Mouse (Mus musculus) intestine, postnatal 0 days (tissue): ENCODE data around the gene Gm6268. TPM values are rescaled to one million over a fixed set of nuclear protein-coding genes. Genes with fewer than 3 reads are reported as not detected.
A peak's percentile ranks its signal among the peaks of the same experiment; 100 is the strongest.

Experiments
- ATAC-seq: fragments of 200-750 bp; cut with Nextera tagmentation; 2 replicates; pipeline ENCODE4 v1.8.0; 2017; ENCODE audit warnings: mild to moderate bottlenecking, moderate TSS enrichment, moderate library complexity
- H3K27ac ChIP-seq: fragments of 300-500 bp; sonication (generic); 2 replicates; pipeline ENCODE4 v1.5.1; 2014; ENCODE audit warnings: mild to moderate bottlenecking, low read depth, low read length, moderate library complexity
- H3K27me3 ChIP-seq: fragments of 300-500 bp; sonication (generic); replicated peaks from 2 replicates; pipeline ENCODE4 v1.6.1; 2014; ENCODE audit warnings: low read length, mixed read lengths; ENCODE audit not compliant: control insufficient read depth, insufficient read depth
- H3K36me3 ChIP-seq: fragments of 300-500 bp; sonication (generic); 2 replicates; pipeline ENCODE4 v1.6.1; 2014; ENCODE audit warnings: mild to moderate bottlenecking, moderate library complexity; ENCODE audit not compliant: control insufficient read depth, insufficient read depth
- H3K4me1 ChIP-seq: fragments of 300-500 bp; sonication (generic); replicated peaks from 2 replicates; pipeline ENCODE4 v1.6.1; 2014; ENCODE audit warnings: antibody characterized with exemption, low read length, mixed read lengths; ENCODE audit not compliant: control insufficient read depth, insufficient read depth
- H3K4me2 ChIP-seq: fragments of 300-500 bp; sonication (generic); replicated peaks from 2 replicates; pipeline ENCODE4 v1.6.1; 2014; ENCODE audit warnings: low read depth, mild to moderate bottlenecking, moderate library complexity
- H3K4me3 ChIP-seq: fragments of 300-500 bp; sonication (generic); 2 replicates; pipeline ENCODE4 v1.5.1; 2014; ENCODE audit warnings: low read depth, low read length
- H3K9ac ChIP-seq: fragments of 300-500 bp; sonication (generic); 2 replicates; pipeline ENCODE4 v1.6.1; 2014; ENCODE audit warnings: mild to moderate bottlenecking, low read depth, low read length
- H3K9me3 ChIP-seq: fragments of 300-500 bp; sonication (generic); 2 replicates; pipeline ENCODE4 v1.6.1; 2016; ENCODE audit warnings: mixed run types; ENCODE audit not compliant: control insufficient read depth
- CTCF ChIP-seq: sonication (generic); IDR thresholded peaks from 2 replicates; pipeline ENCODE4 v1.5.1; 2016; ENCODE audit warnings: low read depth, mild to moderate bottlenecking, control low read depth, antibody characterized with exemption, moderate library complexity
- WGBS: fragments of 180-500 bp; shearing (Covaris S2); extraction: QIAGEN DNeasy Blood & Tissue Kit; methylation state at CpG from one replicate; pipeline ENCODE4 v1.1.7; 2014; 5-methylcytosine and 5-hydroxymethylcytosine counted together
- polyA plus RNA-seq: library from polyadenylated mRNA; unstranded; fragments of >200 nt; fragmentation: Nextera tagmentation; extraction: Ambion mirVana; gene quantifications from 2 replicates; pipeline ENCODE4 v1.2.1, GENCODE M21; 2015

Gm6268 gene
- not detected in 2 replicates for polyA plus RNA-seq

DNA sequence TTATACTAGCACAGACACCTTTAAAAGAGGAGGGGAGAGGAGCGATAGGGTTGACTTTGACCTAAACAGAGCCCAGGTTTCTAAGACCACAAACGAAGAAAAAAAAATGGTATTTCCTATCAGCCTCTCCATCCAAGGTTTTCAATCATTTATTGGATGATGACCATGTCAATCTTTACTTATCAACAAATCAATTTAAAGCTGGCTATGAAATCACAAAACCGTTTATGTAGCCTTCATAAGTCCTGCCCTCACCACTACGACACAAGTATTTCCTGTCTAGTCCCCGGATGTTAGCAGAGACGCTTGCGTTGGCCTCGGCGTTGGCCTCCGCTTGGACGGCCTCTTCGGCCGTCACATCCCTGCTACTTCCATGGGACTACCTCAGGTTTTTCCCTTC is at the start of gene Gm6268:
TSS of gene Gm6268 (plus strand) at position 301 of the 400 bp plus-strand sequence.
- Histone ChIP-seq H3K4me2 (no peak within 1 kb of the TSS), H3K36me3 (no peaks in the 10 kb centered on the region), H3K27ac (no peak within 1 kb of the TSS), H3K9ac (no peak within 1 kb of the TSS), H3K9me3 (no peaks in the 10 kb centered on the region), H3K4me1 (no peaks in the 10 kb centered on the region), H3K27me3 (no peaks in the 10 kb centered on the region), H3K4me3 (no peak within 1 kb of the TSS)
- 88% methylated on average over 13 of the region's 13 CpGs for WGBS
- TF ChIP-seq CTCF: no peak
- no peak for ATAC-seq

DNA sequence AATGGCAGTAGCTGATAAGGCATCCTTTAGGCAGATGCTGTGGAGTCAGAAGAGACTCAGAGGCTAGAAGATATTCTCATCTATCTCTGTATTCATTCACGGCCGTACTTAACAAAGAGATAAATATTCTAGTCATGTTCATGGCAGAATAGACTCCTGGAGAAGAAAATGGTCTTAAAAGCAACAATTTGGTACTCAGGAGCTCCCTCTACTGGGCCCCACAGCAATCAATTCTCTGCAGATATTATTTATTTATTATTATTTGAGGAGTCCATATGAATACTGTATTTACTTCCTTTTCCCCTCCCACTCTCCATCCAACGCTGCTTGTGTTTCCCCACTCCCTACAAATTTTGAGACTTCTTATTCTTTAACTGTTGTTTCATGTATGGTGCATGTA is 48.6 kb upstream of the Gm6268 start:
- Histone ChIP-seq H3K9me3 (no peaks in the 10 kb centered on the region), H3K27me3 (no peaks in the 10 kb centered on the region), H3K4me1 (no peaks in the 10 kb centered on the region), H3K9ac (no peak overlapping the region), H3K27ac (no peak overlapping the region), H3K4me3 (no peak overlapping the region), H3K4me2 (no peak overlapping the region), H3K36me3 (no peaks in the 10 kb centered on the region)
- 74% methylated on average over 3 of the region's 3 CpGs for WGBS
- ATAC-seq: no peak
- peak; percentile 53 for TF ChIP-seq CTCF

DNA sequence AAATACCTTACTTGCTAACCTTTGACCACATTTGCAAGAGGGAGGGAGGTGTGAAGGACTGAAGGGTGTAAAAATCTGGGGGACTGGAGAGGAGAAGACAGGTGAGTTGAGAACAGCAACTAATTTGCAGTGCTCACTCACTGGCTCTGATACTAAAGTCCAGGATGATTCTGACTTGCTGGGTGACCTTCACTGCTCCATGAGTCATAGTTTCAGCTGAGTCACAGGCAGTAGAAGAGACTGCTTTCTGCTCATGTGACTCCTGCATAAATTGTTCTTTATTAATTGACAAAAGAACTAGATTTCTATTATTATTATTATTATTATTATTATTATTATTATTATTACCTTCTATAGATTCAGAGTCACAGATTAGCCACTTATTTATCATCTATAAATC is 15.7 kb upstream of the Gm6268 start:
- no peak overlapping the region for H3K4me2 ChIP-seq
- H3K4me3 ChIP-seq: no peak overlapping the region
- no peak for TF ChIP-seq CTCF
- no peak overlapping the region for H3K27ac ChIP-seq
- H3K9me3 ChIP-seq: no peaks in the 10 kb centered on the region
- no peaks in the 10 kb centered on the region for H3K4me1 ChIP-seq
- H3K36me3 ChIP-seq: no peaks in the 10 kb centered on the region
- peak; percentile 70 for ATAC-seq
- no peaks in the 10 kb centered on the region for H3K27me3 ChIP-seq
- no peak overlapping the region for H3K9ac ChIP-seq

DNA sequence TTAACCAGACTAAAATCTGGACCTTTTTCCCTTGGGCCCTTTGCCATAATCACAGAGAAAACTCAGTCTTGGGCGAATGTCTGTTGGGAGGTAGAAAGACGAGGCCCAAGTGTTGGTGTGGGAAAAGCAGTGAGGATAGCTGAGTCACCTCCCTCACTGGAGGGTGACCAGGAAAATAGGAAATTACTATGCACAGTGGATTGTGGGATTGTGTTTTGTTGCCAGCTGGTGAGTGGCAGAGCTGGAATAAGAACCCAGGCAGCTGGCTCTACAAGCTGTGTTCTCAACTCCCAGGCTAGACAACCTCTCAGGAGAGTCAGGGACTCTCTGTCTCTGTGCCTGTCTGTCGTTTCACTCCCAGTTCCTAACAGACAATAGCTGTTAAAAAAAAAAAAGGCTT is 11.1 kb upstream of the Gm6268 start:
- no peak for ATAC-seq
- no peak for TF ChIP-seq CTCF
- Histone ChIP-seq H3K36me3 (no peaks in the 10 kb centered on the region), H3K27me3 (no peaks in the 10 kb centered on the region), H3K4me1 (no peaks in the 10 kb centered on the region), H3K4me3 (no peak overlapping the region), H3K9ac (no peak overlapping the region), H3K27ac (no peak overlapping the region; the same call in 1 of the 2 replicates), H3K9me3 (no peaks in the 10 kb centered on the region), H3K4me2 (no peak overlapping the region)
- WGBS: 60% methylated on average over 3 of the region's 3 CpGs

DNA sequence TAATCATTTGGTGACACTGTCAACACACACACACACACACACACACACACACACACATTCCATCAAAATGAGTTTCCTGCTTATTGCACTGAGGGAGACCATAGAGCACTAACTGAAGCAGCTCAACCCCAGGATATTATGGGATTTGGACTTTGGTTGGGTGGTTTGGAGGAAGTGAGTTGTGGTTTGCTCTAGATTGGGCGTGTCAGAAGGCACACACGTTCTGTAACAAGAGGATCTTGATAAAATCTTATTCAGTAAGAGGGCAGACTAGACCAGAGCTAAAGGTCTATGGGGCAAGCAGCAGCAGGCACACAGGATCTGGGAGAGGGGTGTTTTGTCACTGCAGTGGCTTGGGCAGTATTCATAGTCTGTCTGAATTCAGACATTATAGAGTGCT is 10.6 kb upstream of the Gm6268 start:
- H3K27me3 ChIP-seq: no peaks in the 10 kb centered on the region
- TF ChIP-seq CTCF: no peak
- no peaks in the 10 kb centered on the region for H3K36me3 ChIP-seq
- H3K4me3 ChIP-seq: no peak overlapping the region
- H3K4me1 ChIP-seq: no peaks in the 10 kb centered on the region
- no peak overlapping the region for H3K27ac ChIP-seq
- no peak overlapping the region for H3K4me2 ChIP-seq
- H3K9ac ChIP-seq: no peak overlapping the region
- ATAC-seq: peak; percentile 95
- no peaks in the 10 kb centered on the region for H3K9me3 ChIP-seq
- WGBS: 48% methylated on average over 2 of the region's 2 CpGs

DNA sequence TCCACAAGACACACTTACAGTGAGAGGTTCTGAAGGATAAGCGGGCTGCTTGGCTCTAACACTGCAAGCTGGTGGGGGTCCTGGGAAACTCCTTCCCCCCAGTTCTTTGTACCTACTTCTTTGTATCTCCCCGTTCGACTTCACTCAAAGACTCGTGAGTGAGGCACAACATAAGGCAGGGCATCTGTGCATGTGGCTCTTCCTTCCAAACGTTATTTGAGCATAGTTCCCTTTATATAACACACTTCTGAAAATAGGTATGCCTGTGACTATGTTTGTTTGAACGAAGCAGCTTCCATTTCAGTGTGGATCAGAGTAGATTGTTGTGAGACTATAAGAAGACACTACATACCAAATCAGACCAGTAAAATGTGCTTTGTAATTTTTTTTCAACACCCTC is 8.4 kb upstream of the Gm6268 start:
- Histone ChIP-seq H3K9ac (no peak overlapping the region), H3K4me1 (no peaks in the 10 kb centered on the region), H3K27ac (no peak overlapping the region), H3K9me3 (no peaks in the 10 kb centered on the region), H3K4me2 (no peak overlapping the region), H3K27me3 (no peaks in the 10 kb centered on the region), H3K36me3 (no peaks in the 10 kb centered on the region), H3K4me3 (no peak overlapping the region)
- no peak for TF ChIP-seq CTCF
- WGBS: 68% methylated on average over 6 of the region's 6 CpGs
- no peak for ATAC-seq

DNA sequence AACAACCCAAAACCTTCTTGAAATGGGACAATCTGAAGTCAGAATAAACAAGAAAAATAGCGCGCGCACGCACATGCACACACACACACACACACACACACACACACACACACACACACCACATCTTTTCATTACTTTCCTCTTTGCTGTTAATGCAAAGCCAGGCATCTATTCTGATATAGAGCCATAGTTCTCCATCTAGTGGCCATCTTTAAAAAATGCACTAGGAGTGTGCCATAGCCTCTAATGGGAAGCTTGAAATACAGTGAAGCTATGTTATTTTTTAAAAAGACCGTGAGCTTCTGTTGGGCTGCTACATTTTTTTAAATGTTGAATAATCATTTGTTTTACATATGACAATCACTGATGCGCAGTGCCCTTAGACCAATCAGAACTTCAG is 7.8 kb upstream of the Gm6268 start:
- ATAC-seq: no peak
- TF ChIP-seq CTCF: peak; percentile 68
- Histone ChIP-seq H3K9me3 (no peaks in the 10 kb centered on the region), H3K4me2 (no peak overlapping the region), H3K36me3 (no peaks in the 10 kb centered on the region), H3K9ac (no peak overlapping the region), H3K4me1 (no peaks in the 10 kb centered on the region), H3K27me3 (no peaks in the 10 kb centered on the region), H3K4me3 (no peak overlapping the region), H3K27ac (no peak overlapping the region)
- 47% methylated on average over 6 of the region's 6 CpGs for WGBS
